Mouse (Mus musculus) cerebellum, postnatal 25 days (tissue): ENCODE data around the gene Ltv1.
A peak's percentile ranks its signal among the peaks of the same experiment; 100 is the strongest.

Experiments used
- DNase-seq, 2 experiments: peaks; one replicate each; pipeline ENCODE4 v3.0.0; 2021; ENCODE audit warnings: mixed read lengths in 2 of 2

Ltv1 gene

GRCm38 (mm10) chr10:13189881-13190280 is 3.1 kb downstream of the Ltv1 start:
- no peak for DNase-seq

GRCm38 (mm10) chr10:13186754-13187153 is 6.2 kb downstream of the Ltv1 start:
- no peak for DNase-seq

- no peak for DNase-seq
These were observed 8.7 kb downstream of the Ltv1 start for GRCm38 (mm10) chr10:13184170-13184766.

- DNase-seq = no peak
These were observed 12.8 kb downstream of the Ltv1 start for GRCm38 (mm10) chr10:13180211-13180610.

GRCm38 (mm10) chr10:13177973-13178624 is 14.9 kb downstream of the Ltv1 start, which contains the start of gene Zc2hc1b:
Gene Zc2hc1b, minus strand, starts transcription at chr10:13178023.
- no peak for DNase-seq

- no peak for DNase-seq
These were observed 17.1 kb downstream of the Ltv1 start for GRCm38 (mm10) chr10:13175866-13176265.

GRCm38 (mm10) chr10:13172798-13173221 is 20.2 kb downstream of the Ltv1 start:
- DNase-seq = peak in 1 of 2 experiments; percentile 8

GRCm38 (mm10) chr10:13171461-13171860 is 21.5 kb downstream of the Ltv1 start:
- DNase-seq = no peak

- no peak for DNase-seq
These were observed 22.1 kb downstream of the Ltv1 start for GRCm38 (mm10) chr10:13170739-13171448.

- no peak for DNase-seq
These were observed 24.5 kb downstream of the Ltv1 start for GRCm38 (mm10) chr10:13168461-13168860.

GRCm38 (mm10) chr10:13162031-13162430 is 30.9 kb downstream of the Ltv1 start:
- DNase-seq = no peak

- DNase-seq = no peak
These were observed 32.1 kb downstream of the Ltv1 start for GRCm38 (mm10) chr10:13160913-13161312.

- DNase-seq = no peak
These were observed 37.6 kb downstream of the Ltv1 start for GRCm38 (mm10) chr10:13155377-13155776.

- no peak for DNase-seq
These were observed 40.1 kb downstream of the Ltv1 start for GRCm38 (mm10) chr10:13152811-13153364.

GRCm38 (mm10) chr10:13151353-13151752 is 41.6 kb downstream of the Ltv1 start:
- DNase-seq = no peak

GRCm38 (mm10) chr10:13150435-13150834 is 42.5 kb downstream of the Ltv1 start:
- DNase-seq = no peak

- no peak for DNase-seq
These were observed 52.5 kb downstream of the Ltv1 start for GRCm38 (mm10) chr10:13140434-13140833.

GRCm38 (mm10) chr10:13137906-13138305 is 55.1 kb downstream of the Ltv1 start:
- DNase-seq = no peak

- no peak for DNase-seq
These were observed 57.2 kb downstream of the Ltv1 start for GRCm38 (mm10) chr10:13135751-13136150.

GRCm38 (mm10) chr10:13135276-13135675 is 57.7 kb downstream of the Ltv1 start:
- no peak for DNase-seq

- no peak for DNase-seq
These were observed 59.1 kb downstream of the Ltv1 start for GRCm38 (mm10) chr10:13133850-13134249.
